Mouse (Mus musculus) E14TG2a.4 (cell line): ENCODE data around the gene Ppfia4.
A peak's percentile ranks its signal among the peaks of the same experiment; 100 is the strongest.

Experiments
- H3K27me3 ChIP-seq: 2 replicates; pipeline ENCODE4 v1.6.1; 2014; ENCODE audit warnings: low read length, control low read depth; ENCODE audit not compliant: insufficient read depth
- H3K36me3 ChIP-seq: 2 replicates; pipeline ENCODE4 v1.6.1; 2014; ENCODE audit warnings: low read length, control low read depth; ENCODE audit not compliant: insufficient read depth
- H3K4me1 ChIP-seq: replicated peaks from 2 replicates; pipeline ENCODE4 v1.6.1; 2014; ENCODE audit warnings: low read depth, low read length, control low read depth
- H3K4me3 ChIP-seq: replicated peaks from 2 replicates; pipeline ENCODE4 v1.5.1; 2014; ENCODE audit warnings: mild to moderate bottlenecking, low read length
- H3K9me3 ChIP-seq: 2 replicates; pipeline ENCODE4 v1.6.1; 2014; ENCODE audit warnings: low read length, control low read depth
- CTCF ChIP-seq: conservative IDR thresholded peaks from 2 replicates; pipeline ENCODE4 v1.5.1; 2014; ENCODE audit warnings: low read length
- NANOG ChIP-seq: IDR thresholded peaks from 2 replicates; pipeline ENCODE4 v1.6.1; 2014; ENCODE audit warnings: borderline replicate concordance, low read length, mixed read lengths
- POU5F1 ChIP-seq: IDR thresholded peaks from 2 replicates; pipeline ENCODE4 v1.6.1; 2014; ENCODE audit warnings: low read length, borderline replicate concordance

The Ppfia4 gene

DNA sequence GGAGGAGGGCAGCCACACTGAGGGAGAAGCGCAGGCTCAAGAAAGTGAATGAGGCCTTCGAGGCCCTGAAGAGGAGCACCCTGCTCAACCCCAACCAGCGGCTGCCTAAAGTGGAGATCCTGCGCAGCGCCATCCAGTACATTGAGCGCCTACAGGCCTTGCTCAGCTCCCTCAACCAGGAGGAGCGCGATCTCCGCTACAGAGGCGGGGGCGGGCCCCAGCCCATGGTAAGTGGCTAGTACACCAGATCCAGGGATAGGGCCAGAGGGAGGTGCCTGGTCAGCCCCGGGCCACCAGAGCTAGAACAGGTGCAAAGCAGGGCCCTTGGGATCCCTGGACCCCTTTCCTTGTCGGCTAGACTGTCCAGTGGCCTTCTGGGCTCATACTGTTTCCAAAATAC is 42.4 kb downstream of the Ppfia4 start:
- TF ChIP-seq NANOG, result no peak
- TF ChIP-seq CTCF, result no peak
- no peak for TF ChIP-seq POU5F1
- Histone ChIP-seq H3K9me3 (no peaks in the 10 kb centered on the region), H3K27me3 (peaks cover 21% of the 10 kb centered on the region), H3K4me1 (peaks cover 45% of the 10 kb centered on the region), H3K36me3 (no peaks in the 10 kb centered on the region), H3K4me3 (peak overlapping the region; percentile 51)

DNA sequence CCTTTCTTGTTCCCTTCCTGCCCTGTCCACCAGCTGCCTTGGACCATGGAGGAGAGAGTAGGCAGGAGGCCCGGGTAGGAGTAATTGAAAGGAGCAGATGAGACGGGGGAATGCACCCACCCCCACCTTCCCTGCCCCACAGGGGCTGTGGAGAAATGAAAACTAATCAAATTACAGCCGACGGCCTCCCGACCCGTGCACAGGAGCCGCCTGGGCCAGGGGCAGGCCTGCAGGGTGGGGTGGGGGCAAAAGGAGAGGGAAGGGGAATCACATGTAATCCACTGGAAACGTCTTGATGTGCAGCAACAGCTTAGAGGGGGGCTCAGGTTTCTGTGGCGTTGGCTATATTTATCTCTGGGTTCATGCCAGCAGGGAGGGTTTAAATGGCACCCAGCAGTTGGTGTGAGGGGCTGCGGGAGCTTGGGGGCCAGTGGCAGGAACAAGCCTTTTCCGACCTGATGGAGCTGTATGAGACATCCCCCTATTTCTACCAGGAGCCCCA is 43.1 kb downstream of the Ppfia4 start, which contains the start of gene Myog:
Myog (plus strand) TSS at position 392 of the 502 bp plus-strand sequence.
- Histone ChIP-seq H3K4me1 (peaks cover 50% of the 10 kb centered on the region), H3K9me3 (no peaks in the 10 kb centered on the region), H3K27me3 (peaks cover 23% of the 10 kb centered on the region), H3K36me3 (no peaks in the 10 kb centered on the region), H3K4me3 (peak within 1 kb of the TSS; percentile 51)
- no peak for TF ChIP-seq NANOG
- no peak for TF ChIP-seq CTCF
- no peak for TF ChIP-seq POU5F1

DNA sequence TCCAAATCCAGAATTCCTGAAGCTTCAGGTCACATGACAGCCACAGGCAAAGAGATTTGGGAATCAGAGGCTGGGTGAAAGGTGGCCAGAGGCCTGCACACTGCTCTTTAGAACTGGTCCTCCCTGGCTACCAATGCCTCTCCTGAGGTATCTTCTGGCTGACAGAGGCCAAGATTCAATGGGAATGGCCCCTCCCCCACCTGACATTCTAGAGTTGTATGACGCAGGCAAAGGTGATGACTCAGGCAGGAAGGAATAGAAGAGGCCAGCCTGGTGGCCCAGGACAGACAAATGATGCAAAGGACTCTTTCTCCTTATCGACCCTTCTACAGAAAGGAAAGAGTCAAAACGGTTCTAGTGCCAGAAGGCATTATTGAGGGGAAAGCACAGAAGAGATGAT is 44.5 kb downstream of the Ppfia4 start:
- Histone ChIP-seq H3K9me3 (no peaks in the 10 kb centered on the region), H3K27me3 (peaks cover 32% of the 10 kb centered on the region), H3K4me1 (peaks cover 53% of the 10 kb centered on the region), H3K36me3 (no peaks in the 10 kb centered on the region), H3K4me3 (no peak overlapping the region)
- TF ChIP-seq POU5F1 (no peak), CTCF (no peak), NANOG (no peak)

DNA sequence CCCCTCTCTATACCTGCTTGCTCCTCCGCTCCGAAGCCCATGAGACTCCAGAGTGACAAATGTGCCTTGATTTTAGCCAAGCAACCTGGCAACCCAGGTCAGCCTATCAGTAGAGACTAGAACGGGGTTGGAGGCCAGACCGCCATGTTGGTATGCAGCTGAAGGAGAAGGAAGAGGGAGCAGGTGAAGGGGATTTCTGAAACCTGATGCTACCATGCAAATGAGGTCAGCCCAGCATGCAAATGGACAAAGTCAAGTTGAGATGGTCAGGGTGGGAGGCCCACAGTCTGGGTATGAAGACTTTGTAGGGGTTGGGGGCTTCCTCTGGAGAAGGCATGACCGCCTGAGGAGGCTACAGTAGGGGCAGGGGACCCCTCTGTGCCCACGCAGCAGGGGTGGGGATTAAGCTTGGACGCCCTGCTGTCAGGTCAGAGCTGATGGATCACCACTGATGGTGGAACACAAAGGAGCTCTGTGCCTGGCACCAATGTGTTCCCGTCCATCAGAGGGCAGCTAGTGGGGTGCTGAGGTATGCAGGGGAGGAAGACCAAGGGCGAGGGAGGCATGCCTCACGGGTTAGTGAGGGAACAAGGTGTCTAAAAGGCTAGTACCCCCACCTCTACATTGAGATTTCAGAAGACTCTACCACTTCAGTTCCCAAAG is 47.1 kb downstream of the Ppfia4 start:
- no peaks in the 10 kb centered on the region for H3K9me3 ChIP-seq

DNA sequence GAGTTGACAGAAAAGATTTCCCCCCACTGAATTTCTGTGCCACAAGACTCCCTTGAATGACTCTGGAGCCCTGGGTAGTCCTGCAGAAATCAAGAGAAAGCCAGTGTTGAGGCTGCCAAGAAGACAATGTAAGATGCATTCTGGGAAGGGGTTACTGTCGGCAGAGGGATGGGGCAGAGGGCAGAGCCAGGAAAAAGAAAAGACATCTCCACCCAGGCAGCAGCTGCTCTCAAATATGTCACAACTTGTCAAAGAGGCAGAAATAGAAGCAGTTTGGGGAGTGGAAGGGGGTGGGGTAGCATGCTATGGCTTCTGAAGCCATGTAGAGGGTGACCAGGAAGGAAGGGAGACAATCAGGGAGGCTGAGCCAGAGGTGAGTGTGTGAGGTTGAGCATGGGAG is 49.6 kb downstream of the Ppfia4 start:
- TF ChIP-seq NANOG (no peak), CTCF (no peak), POU5F1 (no peak)
- no peak overlapping the region for H3K4me3 ChIP-seq
- peaks cover 28% of the 10 kb centered on the region for H3K27me3 ChIP-seq
- H3K9me3 ChIP-seq, result no peaks in the 10 kb centered on the region
- H3K36me3 ChIP-seq, result no peaks in the 10 kb centered on the region
- peaks cover 16% of the 10 kb centered on the region for H3K4me1 ChIP-seq

More for the DNA sequence above, 47.1 kb downstream of the Ppfia4 start:
- Histone ChIP-seq H3K4me3 (no peak overlapping the region), H3K36me3 (no peaks in the 10 kb centered on the region), H3K4me1 (peaks cover 31% of the 10 kb centered on the region), H3K27me3 (peaks cover 40% of the 10 kb centered on the region)
- no peak for TF ChIP-seq POU5F1
- TF ChIP-seq CTCF, result no peak
- TF ChIP-seq NANOG, result no peak

DNA sequence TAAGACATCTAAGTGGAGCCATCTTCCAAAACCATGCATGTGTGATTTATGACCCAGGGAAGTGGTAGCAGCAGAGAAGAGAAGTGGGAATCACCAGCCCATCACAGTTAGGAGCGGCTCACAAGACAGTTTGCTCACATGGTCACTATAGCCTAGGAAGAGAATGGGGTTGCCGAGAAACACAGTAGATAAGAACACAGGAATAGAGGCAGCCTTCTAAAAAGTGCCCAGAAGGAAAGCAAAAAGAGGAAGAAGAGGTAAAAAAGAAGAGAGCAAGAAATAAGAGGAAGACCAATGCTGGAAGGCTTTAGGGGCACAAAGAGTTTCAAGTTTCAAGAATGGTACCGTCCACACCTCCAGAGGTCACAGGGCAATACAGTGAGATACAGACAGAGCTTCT is 50.4 kb downstream of the Ppfia4 start:
- no peak for TF ChIP-seq NANOG
- TF ChIP-seq CTCF, result no peak
- TF ChIP-seq POU5F1, result no peak
- no peak overlapping the region for H3K4me3 ChIP-seq
- H3K27me3 ChIP-seq, result peaks cover 24% of the 10 kb centered on the region
- no peaks in the 10 kb centered on the region for H3K9me3 ChIP-seq
- no peaks in the 10 kb centered on the region for H3K36me3 ChIP-seq
- peaks cover 14% of the 10 kb centered on the region for H3K4me1 ChIP-seq

DNA sequence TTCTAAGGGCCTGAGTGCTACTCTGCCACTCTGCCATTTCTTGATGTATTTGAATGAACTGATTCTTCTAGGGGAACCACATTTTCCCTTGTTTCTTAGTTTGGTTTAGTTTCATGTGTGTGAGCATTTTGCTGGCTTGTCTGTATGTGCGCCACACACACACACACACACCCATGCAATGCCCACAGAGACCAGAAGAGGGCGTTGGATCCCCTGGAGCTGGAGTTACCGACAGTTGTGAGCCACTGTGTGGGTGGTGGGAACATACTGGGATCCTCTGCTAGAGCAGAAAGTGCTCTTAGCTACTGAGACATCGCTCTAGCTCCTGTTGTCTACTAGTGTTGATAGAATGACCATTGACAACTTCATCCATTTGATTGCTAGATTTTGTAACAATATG is 51.2 kb downstream of the Ppfia4 start:
- Histone ChIP-seq H3K9me3 (no peaks in the 10 kb centered on the region), H3K27me3 (peaks cover 25% of the 10 kb centered on the region), H3K4me1 (peaks cover 14% of the 10 kb centered on the region), H3K4me3 (no peak overlapping the region), H3K36me3 (no peaks in the 10 kb centered on the region)
- TF ChIP-seq NANOG, result no peak
- peak; percentile 60 for TF ChIP-seq CTCF
- TF ChIP-seq POU5F1, result no peak

DNA sequence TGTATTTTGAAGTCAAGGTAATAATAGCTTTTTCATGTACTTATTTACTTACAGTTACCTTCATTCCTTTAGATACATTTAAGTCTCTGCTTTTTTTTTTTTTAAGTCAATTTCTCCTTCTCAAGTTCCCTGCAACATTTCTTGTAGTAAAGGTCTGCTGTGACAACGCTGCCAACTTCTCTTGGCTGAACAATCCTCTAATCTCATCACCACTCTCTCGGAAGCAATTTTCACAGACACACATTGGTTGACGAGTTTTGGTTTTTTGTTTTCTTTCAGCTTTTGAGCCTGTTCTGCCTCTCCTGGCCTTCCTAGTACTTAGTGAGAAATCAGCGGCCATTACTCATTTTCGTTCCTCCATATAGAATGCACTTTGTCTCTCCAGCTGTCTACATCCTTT is 52.6 kb downstream of the Ppfia4 start:
- H3K4me3 ChIP-seq, result no peak overlapping the region
- peaks cover 28% of the 10 kb centered on the region for H3K27me3 ChIP-seq
- H3K9me3 ChIP-seq, result no peaks in the 10 kb centered on the region
- no peaks in the 10 kb centered on the region for H3K36me3 ChIP-seq
- H3K4me1 ChIP-seq, result peaks cover 7% of the 10 kb centered on the region; the same call in 1 of the 2 replicates
- no peak for TF ChIP-seq POU5F1
- no peak for TF ChIP-seq CTCF
- TF ChIP-seq NANOG, result no peak

DNA sequence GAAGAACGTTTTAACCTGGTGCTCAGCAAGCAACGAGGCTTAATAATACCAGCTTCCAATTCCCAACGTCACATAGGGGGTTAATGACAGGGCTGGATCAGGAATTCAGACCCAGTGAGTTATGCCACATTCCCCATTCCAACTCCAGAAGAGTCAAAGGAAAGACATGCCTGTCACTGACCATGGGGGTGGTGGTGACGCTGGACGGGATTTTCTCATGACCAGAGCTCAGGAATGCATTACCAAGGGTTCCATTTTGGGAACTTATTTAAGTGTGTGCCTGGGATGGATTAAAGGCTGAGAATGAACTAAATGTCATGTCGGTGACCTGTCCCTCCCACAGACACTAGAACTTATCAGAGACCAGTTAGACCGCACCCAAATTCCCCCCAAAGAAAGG is 55.9 kb downstream of the Ppfia4 start:
- TF ChIP-seq POU5F1 (no peak), CTCF (no peak), NANOG (no peak)
- Histone ChIP-seq H3K9me3 (peaks cover 7% of the 10 kb centered on the region), H3K4me3 (no peak overlapping the region)

More for the DNA sequence above, 55.9 kb downstream of the Ppfia4 start:
- H3K4me1 ChIP-seq, result no peaks in the 10 kb centered on the region
- H3K36me3 ChIP-seq, result no peaks in the 10 kb centered on the region
- H3K27me3 ChIP-seq, result peaks cover 9% of the 10 kb centered on the region
